Mouse (Mus musculus): ENCODE results near the gene Rora. TPM values are rescaled to one million over a fixed set of nuclear protein-coding genes. Genes with fewer than 3 reads are reported as not detected.

Rora gene
- polyA plus RNA-seq, 1 experiment, result 24.1 TPM

DNA sequence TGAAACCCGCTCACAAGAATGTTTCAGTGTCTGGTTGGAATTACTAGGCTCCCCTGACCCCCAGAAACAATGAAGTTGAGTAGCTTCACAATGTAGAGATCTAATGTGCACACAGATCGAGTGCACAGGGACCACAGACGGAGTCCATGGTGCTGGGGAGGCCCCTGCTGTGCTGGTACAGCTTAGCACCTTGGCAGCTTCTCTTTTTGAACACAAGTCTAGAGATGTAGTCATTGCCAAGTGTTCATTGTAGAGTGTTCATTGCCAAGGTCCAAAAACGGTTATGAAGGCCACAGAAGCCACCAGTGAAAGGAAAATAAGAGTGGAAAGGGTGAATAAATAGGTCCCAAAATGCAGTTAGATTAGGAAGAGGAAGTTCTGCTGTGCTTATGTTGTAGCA, 737.0 kb downstream of the Rora start:
- H3K4me3 ChIP-seq (ENCODE audit: control insufficient read depth, low read depth, low read length), result no peak overlapping the region
- no peak overlapping the region for H3K27ac ChIP-seq (ENCODE audit: control insufficient read depth, insufficient read depth, low read depth, low read length)
- H3K4me1 ChIP-seq (ENCODE audit: control insufficient read depth, insufficient read depth, low read length), result no peaks in the 10 kb centered on the region
- H3K27me3 ChIP-seq (ENCODE audit: control insufficient read depth, insufficient read depth, low read length), result no peaks in the 10 kb centered on the region
- no peaks in the 10 kb centered on the region for H3K36me3 ChIP-seq (ENCODE audit: control insufficient read depth, insufficient read depth, low read length)
- TF ChIP-seq CTCF (IDR thresholded peaks at IDR 0.05; ENCODE audit: control insufficient read depth, insufficient read depth, insufficient replicate concordance, low read depth, low read length) (no peak), POLR2A (IDR thresholded peaks at IDR 0.05; ENCODE audit: control insufficient read depth, low read depth, low read length) (no peak)

GRCm38 (mm10) chr9:69394234-69394633, 740.6 kb downstream of the Rora start:
- H3K4me1 ChIP-seq (ENCODE audit: control insufficient read depth, insufficient read depth, low read length), result no peaks in the 10 kb centered on the region; the same call in none of the 2 replicates
- no peaks in the 10 kb centered on the region for H3K36me3 ChIP-seq (ENCODE audit: control insufficient read depth, insufficient read depth, low read length)
- no peak for TF ChIP-seq CTCF (IDR thresholded peaks at IDR 0.05; ENCODE audit: control insufficient read depth, insufficient read depth, insufficient replicate concordance, low read depth, low read length)
- TF ChIP-seq POLR2A (IDR thresholded peaks at IDR 0.05; ENCODE audit: control insufficient read depth, low read depth, low read length), result no peak
- H3K27ac ChIP-seq (ENCODE audit: control insufficient read depth, insufficient read depth, low read depth, low read length), result no peak overlapping the region
- H3K27me3 ChIP-seq (ENCODE audit: control insufficient read depth, insufficient read depth, low read length), result no peaks in the 10 kb centered on the region
- no peak overlapping the region for H3K4me3 ChIP-seq (ENCODE audit: control insufficient read depth, low read depth, low read length)

DNA sequence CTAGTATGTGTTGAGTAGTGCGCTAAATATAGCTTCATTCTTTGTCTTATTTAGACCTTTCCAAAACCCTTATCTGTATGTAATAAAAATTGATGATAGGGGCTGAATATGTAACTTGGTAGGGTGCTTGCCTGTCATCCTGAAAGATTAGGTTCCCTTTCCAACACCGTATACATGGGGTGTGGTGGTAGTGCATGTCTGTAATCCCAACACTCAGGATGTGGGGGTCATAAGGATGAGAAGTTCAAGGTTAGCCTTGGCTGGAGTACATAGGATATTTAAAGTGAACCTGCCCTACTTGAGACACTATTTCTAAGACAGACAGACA, 743.8 kb downstream of the Rora start:
- Histone ChIP-seq H3K4me1 (ENCODE audit: control insufficient read depth, insufficient read depth, low read length) (no peaks in the 10 kb centered on the region; the same call in none of the 2 replicates), H3K4me3 (ENCODE audit: control insufficient read depth, low read depth, low read length) (peak overlapping the region; percentile 100), H3K36me3 (ENCODE audit: control insufficient read depth, insufficient read depth, low read length) (no peaks in the 10 kb centered on the region), H3K27ac (ENCODE audit: control insufficient read depth, insufficient read depth, low read depth, low read length) (peak overlapping the region; percentile 97), H3K27me3 (ENCODE audit: control insufficient read depth, insufficient read depth, low read length) (no peaks in the 10 kb centered on the region)
- TF ChIP-seq POLR2A (IDR thresholded peaks at IDR 0.05; ENCODE audit: control insufficient read depth, low read depth, low read length) (no peak), CTCF (IDR thresholded peaks at IDR 0.05; ENCODE audit: control insufficient read depth, insufficient read depth, insufficient replicate concordance, low read depth, low read length) (no peak)

GRCm38 (mm10) chr9:69397760-69398452, 744.3 kb downstream of the Rora start, which contains the start of gene Ice2:
Ice2 (plus strand) TSS chr9:69397906.
- H3K27ac ChIP-seq (ENCODE audit: control insufficient read depth, insufficient read depth, low read depth, low read length), result peak within 1 kb of the TSS; percentile 97
- H3K4me1 ChIP-seq (ENCODE audit: control insufficient read depth, insufficient read depth, low read length), result no peaks in the 10 kb centered on the region; the same call in none of the 2 replicates
- no peak for TF ChIP-seq CTCF (IDR thresholded peaks at IDR 0.05; ENCODE audit: control insufficient read depth, insufficient read depth, insufficient replicate concordance, low read depth, low read length)
- TF ChIP-seq POLR2A (IDR thresholded peaks at IDR 0.05; ENCODE audit: control insufficient read depth, low read depth, low read length), result peak; percentile 63
- H3K4me3 ChIP-seq (ENCODE audit: control insufficient read depth, low read depth, low read length), result peak within 1 kb of the TSS; percentile 100
- no peaks in the 10 kb centered on the region for H3K27me3 ChIP-seq (ENCODE audit: control insufficient read depth, insufficient read depth, low read length)
- H3K36me3 ChIP-seq (ENCODE audit: control insufficient read depth, insufficient read depth, low read length), result no peaks in the 10 kb centered on the region

DNA sequence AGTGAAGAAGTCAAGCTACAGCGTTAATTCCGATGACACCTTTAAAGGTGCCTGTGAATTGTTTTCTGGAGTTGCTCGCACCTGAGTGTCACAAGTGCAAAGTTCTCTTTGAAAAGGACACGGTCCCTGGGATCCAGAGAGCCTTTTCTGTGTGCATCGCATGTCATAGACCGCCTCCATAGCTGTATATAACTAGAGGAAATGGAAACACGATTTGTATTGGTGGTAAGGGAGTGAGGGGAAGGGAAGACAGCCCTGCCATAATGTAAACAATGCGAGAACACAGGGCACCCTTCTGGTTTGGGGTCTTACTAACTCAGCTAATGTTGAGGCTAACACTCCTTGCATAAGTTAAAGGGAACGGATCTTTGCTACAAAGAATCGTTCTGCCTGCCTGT, 744.9 kb downstream of the Rora start:
- TF ChIP-seq POLR2A (IDR thresholded peaks at IDR 0.05; ENCODE audit: control insufficient read depth, low read depth, low read length) (no peak), CTCF (IDR thresholded peaks at IDR 0.05; ENCODE audit: control insufficient read depth, insufficient read depth, insufficient replicate concordance, low read depth, low read length) (no peak)
- Histone ChIP-seq H3K27ac (ENCODE audit: control insufficient read depth, insufficient read depth, low read depth, low read length) (peak overlapping the region; percentile 97), H3K36me3 (ENCODE audit: control insufficient read depth, insufficient read depth, low read length) (no peaks in the 10 kb centered on the region), H3K4me3 (ENCODE audit: control insufficient read depth, low read depth, low read length) (peak overlapping the region; percentile 100), H3K4me1 (ENCODE audit: control insufficient read depth, insufficient read depth, low read length) (no peaks in the 10 kb centered on the region; the same call in none of the 2 replicates), H3K27me3 (ENCODE audit: control insufficient read depth, insufficient read depth, low read length) (no peaks in the 10 kb centered on the region)

DNA sequence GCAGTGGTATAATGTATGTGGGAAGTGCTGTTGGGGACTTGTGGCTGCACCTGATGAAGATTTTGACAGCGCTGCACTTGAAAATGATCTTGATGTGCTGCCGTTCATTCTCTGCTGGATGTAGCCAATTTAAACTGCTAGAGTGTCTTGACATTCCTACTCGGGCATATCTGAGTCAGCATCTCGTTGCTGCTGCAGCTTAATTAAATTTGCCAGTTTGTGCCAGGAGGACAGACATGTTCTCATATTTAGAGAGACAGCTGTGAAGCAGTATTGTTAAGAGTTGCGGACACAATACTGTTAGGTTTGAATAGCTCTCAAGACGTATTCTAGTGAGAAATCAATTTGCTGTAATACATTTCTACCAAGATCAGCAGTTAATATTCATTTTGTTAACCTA, 751.1 kb downstream of the Rora start:
- no peak overlapping the region for H3K4me3 ChIP-seq (ENCODE audit: control insufficient read depth, low read depth, low read length)
- TF ChIP-seq POLR2A (IDR thresholded peaks at IDR 0.05; ENCODE audit: control insufficient read depth, low read depth, low read length) (no peak), CTCF (IDR thresholded peaks at IDR 0.05; ENCODE audit: control insufficient read depth, insufficient read depth, insufficient replicate concordance, low read depth, low read length) (no peak)
- no peaks in the 10 kb centered on the region for H3K4me1 ChIP-seq (ENCODE audit: control insufficient read depth, insufficient read depth, low read length)
- H3K36me3 ChIP-seq (ENCODE audit: control insufficient read depth, insufficient read depth, low read length), result no peaks in the 10 kb centered on the region
- H3K27me3 ChIP-seq (ENCODE audit: control insufficient read depth, insufficient read depth, low read length), result no peaks in the 10 kb centered on the region
- no peak overlapping the region for H3K27ac ChIP-seq (ENCODE audit: control insufficient read depth, insufficient read depth, low read depth, low read length)

- Histone ChIP-seq H3K4me3 (ENCODE audit: control insufficient read depth, low read depth, low read length) (no peak overlapping the region), H3K36me3 (ENCODE audit: control insufficient read depth, insufficient read depth, low read length) (peaks cover 2% of the 10 kb centered on the region), H3K4me1 (ENCODE audit: control insufficient read depth, insufficient read depth, low read length) (no peaks in the 10 kb centered on the region), H3K27me3 (ENCODE audit: control insufficient read depth, insufficient read depth, low read length) (no peaks in the 10 kb centered on the region), H3K27ac (ENCODE audit: control insufficient read depth, insufficient read depth, low read depth, low read length) (no peak overlapping the region)
- TF ChIP-seq CTCF (IDR thresholded peaks at IDR 0.05; ENCODE audit: control insufficient read depth, insufficient read depth, insufficient replicate concordance, low read depth, low read length) (no peak), POLR2A (IDR thresholded peaks at IDR 0.05; ENCODE audit: control insufficient read depth, low read depth, low read length) (no peak)
These were observed 765.9 kb downstream of the Rora start for GRCm38 (mm10) chr9:69419476-69419875.
